Mouse (Mus musculus) MEL (cell line): ENCODE results near the gene Slc25a29.

Experiments used
- CTCF ChIP-seq, 3 experiments: IDR thresholded peaks in 2 of 3; conservative IDR thresholded peaks in 1 of 3; 2 replicates each; pipeline ENCODE4 v1.5.1; 2011 to 2012; ENCODE audit warnings: low read length in 3 of 3, low read depth in 2 of 3, mild to moderate bottlenecking in 2 of 3, improper control_type of control experiment in 1 of 3, inconsistent platforms in 1 of 3, mixed read lengths in 1 of 3, moderate library complexity in 1 of 3; ENCODE audit not compliant: control insufficient read depth in 1 of 3, insufficient read depth in 1 of 3, poor library complexity in 1 of 3, severe bottlenecking in 1 of 3
- HCFC1 ChIP-seq: IDR thresholded peaks from 2 replicates; pipeline ENCODE4 v1.6.1; 2012; ENCODE audit warnings: low read depth, mild to moderate bottlenecking, inconsistent platforms, low read length, improper control_type of control experiment, moderate library complexity
- USF1 ChIP-seq: IDR thresholded peaks from 2 replicates; pipeline ENCODE4 v1.6.1; 2014; ENCODE audit warnings: low read depth, mild to moderate bottlenecking, inconsistent platforms, low read length, improper control_type of control experiment, moderate library complexity

GRCm38 (mm10) chr12:108792546-108793452 is 42.9 kb downstream of the Slc25a29 start, which contains the start of gene Yy1:
- TF ChIP-seq HCFC1 (peak; percentile 75), USF1 (0 out of 2 replicates have a peak, but pooled peaks have one; percentile 9), CTCF (IDR thresholded peaks at IDR 0.05 in 2 of 3, conservative IDR thresholded peaks at IDR 0.05 in 1 of 3; ENCODE audit: control insufficient read depth in 1 of 3, insufficient read depth in 1 of 3, low read depth in 2 of 3, low read length in 3 of 3, poor library complexity in 1 of 3, severe bottlenecking in 1 of 3) (0 out of 6 replicates have a peak, but pooled peaks of 1 of the 3 experiments have one; percentile 1)
